Mouse (Mus musculus): ENCODE results near the gene Asb4.
"Not testable (repeated sequence)": the region's sequence is repeated elsewhere in the genome, so short reads cannot be mapped to it uniquely, and the experiment has no call there.

Asb4 gene
- long read RNA-seq, experiment 1, partial matches to known transcripts, result 1 of 1 reads
- long read RNA-seq, experiment 1, other reads (novel, unspliced or antisense), result 0 of 1 reads
- long read RNA-seq, experiment 2, partial matches to known transcripts, result 1 of 1 reads
- long read RNA-seq, experiment 2, other reads (novel, unspliced or antisense), result 0 of 1 reads

- intact Hi-C loops (cut with DNase I), result loop anchor here (2.0 to 10.0 kb wide), 3 partner anchors 271 to 979 kb away; no protein-coding TSS in a partner anchor
Observed at GRCm38 (mm10) chr6:5383336-5384177, at the start of gene Asb4. Asb4 (plus strand) TSS chr6:5383386.

DNA sequence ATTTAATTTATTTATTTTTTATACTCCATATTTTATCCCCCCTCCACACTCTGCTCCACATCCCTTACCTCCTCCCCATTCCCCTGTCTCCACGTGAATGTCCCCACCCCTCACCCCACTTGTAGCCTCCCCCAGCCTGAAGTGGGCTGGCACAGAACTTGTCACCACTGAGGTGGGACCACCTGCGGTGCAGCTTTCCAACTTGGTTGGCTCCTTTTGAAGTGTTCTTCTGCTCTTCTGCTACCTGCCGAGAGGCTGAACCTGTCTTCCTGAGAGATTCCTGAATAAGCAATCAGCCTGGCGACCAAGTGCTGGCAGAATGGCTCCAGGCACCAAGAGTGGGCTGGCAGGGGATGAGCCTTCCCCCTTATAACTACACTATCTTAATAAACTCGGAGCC lies 49.2 kb upstream of the Asb4 start:
- intact Hi-C loops (cut with DNase I), result no loop called here

GRCm38 (mm10) chr6:5336016-5336415 lies 47.2 kb upstream of the Asb4 start:
- intact Hi-C loops (cut with DNase I), result not testable (repeated sequence)

- intact Hi-C loops (cut with DNase I), result not testable (repeated sequence)
Observed at GRCm38 (mm10) chr6:5338781-5339180, 44.4 kb upstream of the Asb4 start.

DNA sequence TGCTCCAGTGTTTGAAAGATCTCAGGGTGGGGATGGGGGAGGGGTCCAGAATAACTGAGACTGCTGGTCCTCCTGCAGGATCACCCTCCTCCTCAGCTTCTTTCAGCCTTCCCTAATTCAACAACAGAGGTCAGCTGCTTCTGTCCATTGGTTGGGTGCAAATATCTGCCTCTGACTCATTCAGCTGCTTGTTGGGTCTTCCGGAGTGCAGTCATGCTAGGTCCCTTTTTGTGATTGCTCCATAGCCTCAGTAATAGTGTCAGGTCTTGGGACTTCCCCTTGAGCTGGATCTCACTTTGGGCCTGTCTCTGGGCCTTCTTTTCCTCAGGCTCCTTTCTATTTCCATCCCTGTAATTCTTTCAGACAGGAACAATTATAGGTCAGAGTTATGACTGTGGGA lies 43.9 kb upstream of the Asb4 start:
- intact Hi-C loops (cut with DNase I), result not testable (repeated sequence)

- intact Hi-C loops (cut with DNase I), result no loop called here
Observed at GRCm38 (mm10) chr6:5344255-5344654, 38.9 kb upstream of the Asb4 start.

- intact Hi-C loops (cut with DNase I), result no loop called here
Observed at GRCm38 (mm10) chr6:5357873-5358272, 25.3 kb upstream of the Asb4 start.

DNA sequence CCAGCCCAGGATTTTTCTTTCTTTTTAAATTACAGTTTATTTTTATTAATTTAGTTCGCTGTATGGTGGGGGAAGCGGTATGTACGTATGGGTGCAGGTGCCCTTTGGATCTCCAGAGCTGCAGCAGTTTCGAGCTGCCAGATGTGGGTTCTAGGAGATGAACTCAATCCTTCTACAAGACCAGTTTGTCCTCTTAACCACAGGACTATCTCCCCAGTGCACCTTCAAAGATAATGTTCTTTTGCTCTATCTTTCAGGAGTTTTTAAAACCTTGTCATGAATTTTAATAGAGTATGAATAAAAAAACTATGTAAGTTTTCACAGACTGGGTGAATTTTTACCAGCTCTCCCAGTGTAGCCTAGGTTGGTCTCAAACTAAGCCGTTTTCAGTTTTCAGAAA lies 22.8 kb upstream of the Asb4 start:
- intact Hi-C loops (cut with DNase I), result no loop called here

GRCm38 (mm10) chr6:5361987-5362386 lies 21.2 kb upstream of the Asb4 start:
- intact Hi-C loops (cut with DNase I), result no loop called here

DNA sequence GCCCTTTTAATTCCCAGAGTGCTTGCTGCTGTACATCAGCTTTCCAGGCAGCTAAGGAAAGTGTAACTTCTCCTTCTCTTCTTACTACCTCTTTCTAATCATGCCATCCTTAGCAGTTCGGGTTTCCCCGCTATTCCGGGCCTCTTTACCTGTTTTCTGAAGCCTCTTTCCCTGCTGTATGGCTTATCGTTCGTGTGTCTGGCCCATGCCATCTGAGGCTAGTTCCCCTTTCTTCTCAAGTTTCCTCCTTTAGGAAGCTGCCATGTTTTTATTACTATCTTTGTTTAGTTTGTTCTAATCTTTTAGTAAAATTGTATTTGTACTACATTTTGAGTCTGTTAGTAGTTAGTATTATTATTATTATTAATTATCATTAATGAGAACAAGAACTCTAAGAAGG lies 17.3 kb upstream of the Asb4 start:
- intact Hi-C loops (cut with DNase I), result no loop called here

GRCm38 (mm10) chr6:5376884-5377283 lies 6.3 kb upstream of the Asb4 start:
- intact Hi-C loops (cut with DNase I), result no loop called here

DNA sequence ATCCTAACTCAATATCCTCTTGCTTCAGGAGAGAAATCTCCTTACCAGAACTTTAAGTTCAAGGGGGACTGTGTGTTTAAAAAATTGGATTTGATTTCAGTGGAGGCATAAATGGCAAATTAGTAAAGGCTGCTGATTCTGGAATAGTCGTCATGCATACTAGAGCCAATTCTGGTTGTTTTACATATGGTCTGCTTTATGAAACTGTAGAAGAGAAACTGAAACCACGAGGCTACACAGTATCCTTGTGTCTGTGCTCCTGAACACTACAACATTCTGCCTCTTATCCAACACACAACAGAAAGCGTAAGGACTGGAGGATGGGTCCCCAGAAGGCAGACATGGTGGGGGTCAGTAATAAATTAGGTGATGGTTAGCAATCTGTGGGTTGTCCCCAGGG lies 4.1 kb upstream of the Asb4 start:
- intact Hi-C loops (cut with DNase I), result no loop called here

DNA sequence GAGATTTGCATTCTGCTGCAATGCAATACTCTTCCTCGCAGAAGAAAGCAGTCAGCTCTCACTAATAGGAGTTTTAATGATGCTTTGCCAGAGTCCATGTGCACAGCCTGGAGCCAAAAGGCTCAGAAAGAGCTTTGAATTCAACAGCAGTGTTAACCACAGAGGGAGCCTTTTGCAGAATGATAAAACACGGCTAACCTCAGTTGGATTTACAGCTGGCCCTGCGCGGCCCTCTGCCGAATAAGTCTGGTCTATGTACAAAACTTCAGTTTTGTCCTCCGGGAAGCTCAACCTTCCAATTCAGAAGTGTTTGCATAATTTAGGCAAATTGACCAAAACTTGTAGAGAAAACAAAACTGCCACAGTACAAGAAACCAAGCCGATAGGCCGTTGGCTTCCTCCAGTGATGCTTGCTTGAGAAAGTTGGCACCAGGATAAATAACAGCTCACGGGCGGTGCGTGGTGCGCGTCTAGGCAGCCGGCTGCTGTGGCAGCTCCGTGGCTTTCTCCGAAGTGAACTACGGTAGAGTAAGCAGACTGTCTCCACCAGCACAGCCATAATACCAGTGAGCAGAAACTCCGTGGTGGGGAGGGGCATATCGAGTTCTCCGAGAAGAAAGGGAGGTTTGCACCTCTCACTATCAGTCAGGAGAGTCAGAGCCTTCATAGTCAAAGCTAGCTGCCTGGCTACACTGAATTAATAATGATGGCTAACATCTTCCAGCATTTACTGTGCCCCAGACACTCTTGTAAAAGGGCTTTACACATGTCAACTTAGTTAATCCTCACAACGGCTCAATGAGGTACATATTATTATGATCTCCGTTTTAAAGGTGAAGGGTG lies 3.2 kb upstream of the Asb4 start:
- intact Hi-C loops (cut with DNase I), result loop anchor here (5.0 to 10.0 kb wide), 2 partner anchors 828 to 975 kb away; no protein-coding TSS in a partner anchor

DNA sequence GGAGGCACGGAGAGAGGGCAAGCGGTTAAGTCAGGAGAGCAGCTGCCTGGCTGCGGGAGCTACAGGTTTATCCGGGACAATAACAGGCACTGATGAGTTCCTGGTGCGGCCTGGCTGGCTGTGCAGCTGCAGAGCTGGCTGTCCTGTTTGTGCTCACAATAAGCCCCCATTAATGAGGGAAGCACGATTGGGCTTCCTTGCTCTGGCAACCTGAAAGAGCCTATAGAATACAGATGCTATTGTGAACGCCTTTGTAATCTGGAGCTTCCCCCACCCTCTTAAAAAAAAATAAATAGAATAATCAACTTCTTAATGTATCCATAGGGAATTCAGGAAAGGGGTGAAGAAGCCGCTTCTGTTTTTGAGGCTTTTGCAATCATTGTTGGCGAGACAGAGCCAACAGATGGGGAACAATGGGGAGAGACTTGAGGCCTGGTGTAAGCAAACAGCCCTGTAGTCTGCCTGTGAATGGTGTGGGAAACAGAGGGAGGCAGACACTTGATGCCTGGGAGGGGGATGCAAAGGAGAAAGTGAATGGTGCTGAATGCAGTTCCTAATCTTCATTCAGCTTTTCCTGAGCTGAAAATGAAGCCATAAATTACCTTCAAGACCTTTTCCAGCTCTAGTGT lies 2.4 kb upstream of the Asb4 start:
- intact Hi-C loops (cut with DNase I), result loop anchor here (5.0 to 10.0 kb wide), 2 partner anchors 828 to 976 kb away; no protein-coding TSS in a partner anchor

GRCm38 (mm10) chr6:5381918-5382582 lies 1.1 kb upstream of the Asb4 start:
- intact Hi-C loops (cut with DNase I), result loop anchor here (2.0 to 10.0 kb wide), 3 partner anchors 269 to 977 kb away; no protein-coding TSS in a partner anchor

GRCm38 (mm10) chr6:5382583-5383215 lies 487 bp upstream of the Asb4 start:
- intact Hi-C loops (cut with DNase I), result loop anchor here (2.0 to 10.0 kb wide), 3 partner anchors 270 to 978 kb away; no protein-coding TSS in a partner anchor

GRCm38 (mm10) chr6:5384178-5384490 lies 948 bp downstream of the Asb4 start:
- intact Hi-C loops (cut with DNase I), result loop anchor here (5.0 to 10.0 kb wide), 2 partner anchors 832 to 979 kb away; no protein-coding TSS in a partner anchor

DNA sequence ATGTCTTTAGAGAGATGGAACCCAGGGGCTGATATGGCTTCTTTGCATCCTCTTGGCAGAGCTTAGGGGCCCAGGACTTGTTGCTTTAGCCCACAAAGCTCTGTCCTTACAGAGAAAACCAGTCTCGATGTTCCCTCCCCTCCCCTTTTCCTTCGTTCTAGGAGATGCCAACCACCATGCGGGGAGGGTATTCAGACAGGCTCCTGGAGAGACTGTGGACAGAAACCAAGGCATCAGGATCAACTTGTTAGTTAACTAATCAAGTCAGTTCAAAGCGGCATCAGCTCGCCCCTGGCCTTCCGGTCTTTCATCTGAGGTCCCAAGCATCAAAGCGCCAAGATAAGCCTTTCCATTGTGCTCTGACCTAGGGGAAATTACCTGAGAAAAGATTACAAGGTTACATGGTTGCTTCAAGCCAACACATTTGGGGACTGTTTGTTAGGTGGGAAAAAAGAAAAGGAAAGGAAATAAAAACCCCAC lies 2.0 kb downstream of the Asb4 start:
- intact Hi-C loops (cut with DNase I), result loop anchor here (10.0 kb wide), 1 partner anchor 980 kb away; no protein-coding TSS in a partner anchor

- intact Hi-C loops (cut with DNase I), result loop anchor here (10.0 kb wide), 1 partner anchor 982 kb away; no protein-coding TSS in a partner anchor
Observed at GRCm38 (mm10) chr6:5386486-5386885, 3.3 kb downstream of the Asb4 start.

DNA sequence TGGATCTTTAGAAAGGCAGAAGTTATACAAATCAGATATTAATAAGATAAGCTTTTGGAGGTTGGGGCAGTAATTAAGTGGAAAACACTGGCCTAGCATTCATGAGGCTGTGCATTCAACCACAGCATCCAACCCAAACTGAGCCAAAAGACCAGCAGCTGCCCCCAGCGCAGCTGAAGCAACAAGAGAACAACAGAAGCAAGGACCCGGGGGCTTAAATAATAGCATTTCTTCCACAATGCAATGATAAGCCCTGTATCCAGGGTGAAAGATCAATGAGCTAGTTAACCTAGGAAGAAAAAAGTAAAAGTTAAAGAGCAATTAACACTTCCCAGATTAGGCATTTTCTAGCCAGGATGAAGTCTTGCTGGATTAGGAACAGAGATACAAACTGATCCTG lies 4.2 kb downstream of the Asb4 start:
- intact Hi-C loops (cut with DNase I), result loop anchor here (10.0 kb wide), 1 partner anchor 983 kb away; no protein-coding TSS in a partner anchor
